Mouse (Mus musculus) hindbrain, embryonic 16.5 days (tissue): ENCODE measurements at regions not wholly inside any gene's neighbourhood (a gene's known extent, or its start where the extent isn't known, plus 50 kb on each side); places are given as distances from the start of the nearest gene placed in this dataset.
A peak's percentile ranks its signal among the peaks of the same experiment; 100 is the strongest.

Experiments
- ATAC-seq: fragments of 200-750 bp; cut with Nextera tagmentation; 2 replicates; pipeline ENCODE4 v1.8.0; 2017; ENCODE audit warnings: moderate TSS enrichment, moderate library complexity
- H3K27ac ChIP-seq: fragments of 300-500 bp; sonication (generic); 2 replicates; pipeline ENCODE4 v1.5.1; 2014; ENCODE audit warnings: low read depth, mild to moderate bottlenecking, control low read depth, low read length, moderate library complexity
- H3K27me3 ChIP-seq: fragments of 300-500 bp; sonication (generic); replicated peaks from 2 replicates; pipeline ENCODE4 v1.6.1; 2014; ENCODE audit warnings: low read length; ENCODE audit not compliant: control insufficient read depth, insufficient read depth
- H3K36me3 ChIP-seq: fragments of 300-500 bp; sonication (generic); 2 replicates; pipeline ENCODE4 v1.6.1; 2014; ENCODE audit warnings: mild to moderate bottlenecking, low read length, moderate library complexity, mixed read lengths; ENCODE audit not compliant: control insufficient read depth, insufficient read depth
- H3K4me1 ChIP-seq: fragments of 300-500 bp; sonication (generic); 2 replicates; pipeline ENCODE4 v1.6.1; 2014; ENCODE audit warnings: low read depth, low read length; ENCODE audit not compliant: control insufficient read depth, insufficient read depth
- H3K4me2 ChIP-seq: fragments of 300-500 bp; sonication (generic); 2 replicates; pipeline ENCODE4 v1.6.1; 2014; ENCODE audit warnings: mild to moderate bottlenecking, low read length, control low read depth, moderate library complexity
- H3K4me3 ChIP-seq: fragments of 300-500 bp; sonication (generic); 2 replicates; pipeline ENCODE4 v1.5.1; 2014; ENCODE audit warnings: mild to moderate bottlenecking, low read length, control low read depth, moderate library complexity
- H3K9ac ChIP-seq: fragments of 300-500 bp; sonication (generic); 2 replicates; pipeline ENCODE4 v1.6.1; 2014; ENCODE audit warnings: low read depth, mild to moderate bottlenecking, control low read depth, low read length, moderate library complexity
- H3K9me3 ChIP-seq: fragments of 300-500 bp; sonication (generic); 2 replicates; pipeline ENCODE4 v1.6.1; 2014; ENCODE audit warnings: mild to moderate bottlenecking, low read length, moderate library complexity; ENCODE audit not compliant: control insufficient read depth
- WGBS: fragments of 180-500 bp; shearing (Covaris S2); extraction: QIAGEN DNeasy Blood & Tissue Kit; methylation state at CpG from one replicate; pipeline ENCODE4 v1.1.7; 2014; 5-methylcytosine and 5-hydroxymethylcytosine counted together

- Histone ChIP-seq H3K4me1 (peaks cover 9% of the 10 kb centered on the region; the same call in 1 of the 2 replicates), H3K9me3 (no peaks in the 10 kb centered on the region), H3K27ac (no peak overlapping the region), H3K4me3 (no peak overlapping the region), H3K4me2 (no peak overlapping the region), H3K9ac (no peak overlapping the region), H3K27me3 (no peaks in the 10 kb centered on the region), H3K36me3 (no peaks in the 10 kb centered on the region)
- WGBS, result 85% methylated on average over 5 of the region's 5 CpGs
- no peak for ATAC-seq
Observed at GRCm38 (mm10) chr2:178584970-178585566, 154.7 kb downstream of the Cdh26 start.

GRCm38 (mm10) chr2:178587134-178587636 is 156.9 kb downstream of the Cdh26 start:
- H3K27me3 ChIP-seq, result no peaks in the 10 kb centered on the region
- no peak overlapping the region for H3K9ac ChIP-seq
- H3K9me3 ChIP-seq, result no peaks in the 10 kb centered on the region
- no peak overlapping the region for H3K4me2 ChIP-seq
- no peaks in the 10 kb centered on the region for H3K4me1 ChIP-seq
- no peak overlapping the region for H3K27ac ChIP-seq
- no peak for ATAC-seq
- 58% methylated on average over 7 of the region's 7 CpGs for WGBS
- no peaks in the 10 kb centered on the region for H3K36me3 ChIP-seq
- H3K4me3 ChIP-seq, result no peak overlapping the region

GRCm38 (mm10) chr2:178593743-178594142 is 163.4 kb downstream of the Cdh26 start:
- Histone ChIP-seq H3K27ac (no peak overlapping the region), H3K9ac (no peak overlapping the region), H3K4me1 (peaks cover 14% of the 10 kb centered on the region), H3K4me2 (no peak overlapping the region), H3K36me3 (no peaks in the 10 kb centered on the region), H3K4me3 (no peak overlapping the region), H3K9me3 (no peaks in the 10 kb centered on the region), H3K27me3 (no peaks in the 10 kb centered on the region)
- 37% methylated on average over 9 of the region's 9 CpGs for WGBS
- 0 out of 2 replicates have a peak, but pooled peaks have one; percentile 12 for ATAC-seq

GRCm38 (mm10) chr2:178594177-178594576 is 163.8 kb downstream of the Cdh26 start:
- H3K4me1 ChIP-seq, result peaks cover 14% of the 10 kb centered on the region
- H3K27me3 ChIP-seq, result no peaks in the 10 kb centered on the region
- no peaks in the 10 kb centered on the region for H3K9me3 ChIP-seq
- H3K4me3 ChIP-seq, result no peak overlapping the region
- ATAC-seq, result peak; percentile 53; the same call in 1 of the 2 replicates
- no peak overlapping the region for H3K9ac ChIP-seq
- H3K27ac ChIP-seq, result no peak overlapping the region
- 25% methylated on average over 6 of the region's 6 CpGs for WGBS
- no peak overlapping the region; the same call in 1 of the 2 replicates for H3K4me2 ChIP-seq
- no peaks in the 10 kb centered on the region for H3K36me3 ChIP-seq

GRCm38 (mm10) chr2:178596312-178597083 is 166.2 kb downstream of the Cdh26 start:
- H3K9ac ChIP-seq, result no peak overlapping the region
- 50% methylated on average over 16 of the region's 16 CpGs for WGBS
- H3K27ac ChIP-seq, result peak overlapping the region; percentile 55; the same call in 1 of the 2 replicates
- peaks cover 14% of the 10 kb centered on the region for H3K4me1 ChIP-seq
- no peak overlapping the region for H3K4me2 ChIP-seq
- no peaks in the 10 kb centered on the region for H3K9me3 ChIP-seq
- H3K36me3 ChIP-seq, result no peaks in the 10 kb centered on the region
- no peak overlapping the region for H3K4me3 ChIP-seq
- no peaks in the 10 kb centered on the region for H3K27me3 ChIP-seq
- ATAC-seq, result peak; percentile 49; the same call in 1 of the 2 replicates

DNA sequence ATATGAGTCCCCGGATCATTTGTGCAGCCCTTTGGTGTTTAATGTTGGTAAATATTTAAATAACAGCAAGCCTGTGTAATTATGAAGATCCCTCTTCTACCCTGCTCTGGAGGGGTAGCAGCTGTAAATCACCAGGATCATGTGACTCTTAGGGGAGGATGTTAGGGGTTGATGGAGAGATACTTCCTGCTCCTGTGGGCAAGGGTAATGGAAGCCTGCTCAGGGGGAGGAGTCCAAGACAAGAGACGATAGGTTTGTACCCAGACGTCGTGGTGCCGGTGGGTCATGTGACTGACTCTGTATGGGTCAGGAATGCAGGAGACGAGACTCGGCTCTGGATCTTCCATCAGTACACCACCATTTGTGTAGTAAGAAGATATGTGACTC is 166.7 kb downstream of the Cdh26 start:
- H3K27me3 ChIP-seq, result no peaks in the 10 kb centered on the region
- 50% methylated on average over 7 of the region's 7 CpGs for WGBS
- H3K4me3 ChIP-seq, result no peak overlapping the region
- H3K36me3 ChIP-seq, result no peaks in the 10 kb centered on the region
- H3K9me3 ChIP-seq, result no peaks in the 10 kb centered on the region
- no peak overlapping the region for H3K9ac ChIP-seq
- H3K27ac ChIP-seq, result no peak overlapping the region
- no peak overlapping the region for H3K4me2 ChIP-seq
- H3K4me1 ChIP-seq, result peaks cover 14% of the 10 kb centered on the region
- peak; percentile 34; the same call in 1 of the 2 replicates for ATAC-seq

GRCm38 (mm10) chr2:178598371-178598770 is 168.0 kb downstream of the Cdh26 start:
- Histone ChIP-seq H3K4me1 (peaks cover 14% of the 10 kb centered on the region), H3K9ac (no peak overlapping the region), H3K27me3 (no peaks in the 10 kb centered on the region), H3K4me3 (no peak overlapping the region), H3K27ac (no peak overlapping the region), H3K36me3 (no peaks in the 10 kb centered on the region), H3K9me3 (no peaks in the 10 kb centered on the region), H3K4me2 (no peak overlapping the region)
- 94% methylated on average over 5 of the region's 5 CpGs for WGBS
- ATAC-seq, result no peak

GRCm38 (mm10) chr2:178598836-178599235 is 168.5 kb downstream of the Cdh26 start:
- Histone ChIP-seq H3K9ac (no peak overlapping the region), H3K9me3 (no peaks in the 10 kb centered on the region), H3K27ac (no peak overlapping the region), H3K27me3 (no peaks in the 10 kb centered on the region), H3K4me1 (peaks cover 12% of the 10 kb centered on the region), H3K4me3 (no peak overlapping the region), H3K4me2 (no peak overlapping the region), H3K36me3 (no peaks in the 10 kb centered on the region)
- no peak for ATAC-seq
- WGBS, result 68% methylated on average over 3 of the region's 3 CpGs

- ATAC-seq, result no peak
- WGBS, result 87% methylated on average over 2 of the region's 2 CpGs
Observed at GRCm38 (mm10) chr2:178603443-178603842, 173.1 kb downstream of the Cdh26 start.

More at GRCm38 (mm10) chr2:178603443-178603842, 173.1 kb downstream of the Cdh26 start:
- H3K36me3 ChIP-seq, result no peaks in the 10 kb centered on the region
- no peak overlapping the region for H3K4me3 ChIP-seq
- no peaks in the 10 kb centered on the region for H3K9me3 ChIP-seq
- no peak overlapping the region for H3K9ac ChIP-seq
- H3K4me1 ChIP-seq, result no peaks in the 10 kb centered on the region
- H3K27ac ChIP-seq, result no peak overlapping the region
- no peaks in the 10 kb centered on the region for H3K27me3 ChIP-seq
- no peak overlapping the region for H3K4me2 ChIP-seq
